Mouse (Mus musculus) lung, adult 10 weeks (tissue): Measurements from ENCODE around the gene Saysd1. TPM values are rescaled to one million over a fixed set of nuclear protein-coding genes. Genes with fewer than 3 reads are reported as not detected.

Experiments
- polyA plus RNA-seq: library from polyadenylated mRNA; stranded (reverse); fragments of 350-450 nt; fragmentation: Illumina TruSeq; extraction: RNeasy Lipid Tissue Mini Kit (QIAGEN cat#74804); gene quantifications from one replicate; pipeline ENCODE4 v1.2.3, GENCODE M21; 2014; ENCODE audit warnings: low read depth, low replicate concordance; ENCODE audit not compliant: insufficient read depth

Gene Saysd1
- polyA plus RNA-seq, result 14.3 TPM

GRCm38 (mm10) chr14:20138484-20139355 is at the start of gene Saysd1:
TSS of gene Saysd1 (minus strand) at chr14:20138534.

DNA sequence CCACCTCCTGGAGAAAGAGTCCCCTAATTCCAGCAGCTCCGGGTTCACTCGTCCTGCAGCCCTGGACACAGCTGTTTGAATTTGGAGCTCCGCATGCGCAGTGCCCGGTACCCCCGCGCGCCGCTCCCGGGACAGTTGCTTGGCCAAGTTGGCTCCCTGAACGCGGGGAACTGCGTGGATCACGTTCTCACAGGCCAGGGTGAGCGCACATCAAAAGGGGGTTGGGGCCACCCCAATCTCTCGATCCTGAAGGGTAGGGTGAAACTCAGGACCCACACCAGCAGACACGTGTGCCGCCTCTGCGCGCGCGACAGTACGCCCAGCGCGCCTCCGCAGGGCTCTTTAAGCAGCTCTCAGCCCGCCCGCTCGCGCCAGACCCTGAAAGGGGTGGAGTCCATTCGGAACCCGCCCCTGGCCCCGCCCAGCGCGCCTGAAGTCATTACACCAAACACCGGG is 43.2 kb upstream of the Saysd1 start, which contains the start of gene Kcnk5:
Kcnk5 (minus strand) TSS at position 344 of the 456 bp plus-strand sequence.

Other genes with a start within 250 kb of the Saysd1 start
- gene Gng2, start 160.9 kb downstream of the Saysd1 start, polyA plus RNA-seq, result 29.2 TPM
- gene Kcnk5, start 43.3 kb upstream of the Saysd1 start, polyA plus RNA-seq, result 5.0 TPM
- not detected for gene Kcnk16, start 130.7 kb upstream of the Saysd1 start, polyA plus RNA-seq
- gene Nudt13, start 156.2 kb upstream of the Saysd1 start, polyA plus RNA-seq, result 17.6 TPM
- 11.6 TPM for gene Ecd, start 209.6 kb upstream of the Saysd1 start, polyA plus RNA-seq
- 17.4 TPM for gene Fam149b, start 209.6 kb upstream of the Saysd1 start, polyA plus RNA-seq